Mouse (Mus musculus) midbrain, embryonic 13.5 days (tissue): ENCODE measurements around the gene Gm11992. TPM values are rescaled to one million over a fixed set of nuclear protein-coding genes. Genes with fewer than 3 reads are reported as not detected.

Experiments used
- ATAC-seq: fragments of 200-750 bp; cut with Nextera tagmentation; 2 replicates; pipeline ENCODE4 v1.8.0; 2017; ENCODE audit warnings: mild to moderate bottlenecking, moderate TSS enrichment, moderate library complexity
- H3K27ac ChIP-seq: fragments of 300-500 bp; sonication (generic); 2 replicates; pipeline ENCODE4 v1.5.1; 2015; ENCODE audit warnings: inconsistent platforms, mild to moderate bottlenecking, moderate library complexity
- H3K27me3 ChIP-seq: fragments of 300-500 bp; sonication (generic); 2 replicates; pipeline ENCODE4 v1.6.1; 2015; ENCODE audit warnings: mild to moderate bottlenecking, inconsistent platforms
- H3K36me3 ChIP-seq: fragments of 300-500 bp; sonication (generic); 2 replicates; pipeline ENCODE4 v1.6.1; 2015; ENCODE audit warnings: mild to moderate bottlenecking, inconsistent platforms
- H3K4me1 ChIP-seq: fragments of 300-500 bp; sonication (generic); replicated peaks from 2 replicates; pipeline ENCODE4 v1.6.1; 2015; ENCODE audit warnings: inconsistent platforms
- H3K4me2 ChIP-seq: fragments of 300-500 bp; sonication (generic); replicated peaks from 2 replicates; pipeline ENCODE4 v1.6.1; 2015; ENCODE audit warnings: moderate library complexity, mild to moderate bottlenecking, inconsistent platforms
- H3K4me3 ChIP-seq: fragments of 300-500 bp; sonication (generic); replicated peaks from 2 replicates; pipeline ENCODE4 v1.5.1; 2015; ENCODE audit warnings: mild to moderate bottlenecking, inconsistent platforms
- H3K9ac ChIP-seq: fragments of 300-500 bp; sonication (generic); replicated peaks from 2 replicates; pipeline ENCODE4 v1.6.1; 2015; ENCODE audit warnings: mild to moderate bottlenecking, inconsistent platforms
- H3K9me3 ChIP-seq: fragments of 300-500 bp; sonication (generic); 2 replicates; pipeline ENCODE4 v1.6.1; 2016; ENCODE audit warnings: mild to moderate bottlenecking, inconsistent platforms
- WGBS: fragments of 180-500 bp; shearing (Covaris S2); methylation state at CpG from one replicate; pipeline ENCODE4 v1.1.7; 2015; 5-methylcytosine and 5-hydroxymethylcytosine counted together
- polyA plus RNA-seq: library from polyadenylated mRNA; unstranded; fragments of >200 nt; fragmentation: Nextera tagmentation; extraction: Ambion mirVana; gene quantifications from 2 replicates; pipeline ENCODE4 v1.2.1, GENCODE M21; 2015

Gm11992 gene
- polyA plus RNA-seq, 1 experiment from 2014 or later, result 0.73 TPM

DNA sequence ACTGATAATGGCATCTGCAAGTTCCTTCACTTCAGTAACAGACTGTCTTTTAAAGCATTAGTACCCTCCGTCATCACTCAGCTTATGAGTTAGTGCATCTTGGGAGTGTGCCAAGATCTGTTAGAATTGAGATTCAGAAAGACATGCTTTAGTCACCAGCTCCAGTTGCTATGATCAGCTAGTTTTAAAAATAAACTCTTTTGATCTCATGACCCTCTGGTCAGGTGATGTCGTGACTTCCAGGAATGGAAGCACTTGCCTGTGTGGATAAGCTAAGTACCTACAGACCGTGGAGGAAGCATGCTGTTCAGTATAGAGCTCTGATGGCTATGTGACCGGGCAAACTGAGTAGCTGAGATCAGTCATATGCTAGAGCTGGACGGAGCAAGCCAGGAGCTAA, 1.4 kb upstream of the Gm11992 start:
- no peak overlapping the region for H3K9ac ChIP-seq
- 81% methylated on average over 5 of the region's 5 CpGs for WGBS
- peaks cover 25% of the 10 kb centered on the region for H3K27me3 ChIP-seq
- no peaks in the 10 kb centered on the region for H3K9me3 ChIP-seq
- H3K4me1 ChIP-seq, result peaks cover 6% of the 10 kb centered on the region; the same call in 1 of the 2 replicates
- H3K36me3 ChIP-seq, result no peaks in the 10 kb centered on the region
- H3K4me2 ChIP-seq, result no peak overlapping the region
- no peak overlapping the region for H3K4me3 ChIP-seq
- no peak for ATAC-seq
- no peak overlapping the region for H3K27ac ChIP-seq

DNA sequence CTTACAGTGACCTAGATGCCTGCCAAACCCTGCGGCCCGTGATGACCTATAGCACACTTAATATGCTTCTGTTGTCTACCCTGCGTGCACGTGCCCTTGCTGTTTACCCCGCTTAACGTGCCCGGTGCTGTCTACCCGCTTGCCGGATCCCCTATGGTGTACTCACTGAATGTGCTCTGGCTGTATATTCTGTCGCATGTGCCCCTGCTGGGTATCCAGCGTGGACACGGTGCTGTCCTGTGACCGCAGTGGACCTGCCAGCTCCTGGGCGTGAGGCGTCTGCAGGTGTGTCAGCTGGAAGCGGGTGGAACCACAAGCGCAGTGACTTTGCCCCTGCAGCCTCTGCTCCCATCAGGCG, 288 bp downstream of the Gm11992 start, which contains the start of gene Sun3:
Sun3 (minus strand) TSS at position 289 of the 358 bp plus-strand sequence.
- H3K4me3 ChIP-seq, result peak within 1 kb of the TSS; percentile 53
- peak; percentile 88 for ATAC-seq
- H3K9ac ChIP-seq, result peak within 1 kb of the TSS; percentile 42
- no peaks in the 10 kb centered on the region for H3K36me3 ChIP-seq
- 2% methylated on average over 18 of the region's 18 CpGs for WGBS
- peaks cover 25% of the 10 kb centered on the region for H3K27me3 ChIP-seq
- H3K9me3 ChIP-seq, result no peaks in the 10 kb centered on the region
- peaks cover 6% of the 10 kb centered on the region; the same call in 1 of the 2 replicates for H3K4me1 ChIP-seq
- H3K27ac ChIP-seq, result no peak within 1 kb of the TSS
- peak within 1 kb of the TSS; percentile 91 for H3K4me2 ChIP-seq

DNA sequence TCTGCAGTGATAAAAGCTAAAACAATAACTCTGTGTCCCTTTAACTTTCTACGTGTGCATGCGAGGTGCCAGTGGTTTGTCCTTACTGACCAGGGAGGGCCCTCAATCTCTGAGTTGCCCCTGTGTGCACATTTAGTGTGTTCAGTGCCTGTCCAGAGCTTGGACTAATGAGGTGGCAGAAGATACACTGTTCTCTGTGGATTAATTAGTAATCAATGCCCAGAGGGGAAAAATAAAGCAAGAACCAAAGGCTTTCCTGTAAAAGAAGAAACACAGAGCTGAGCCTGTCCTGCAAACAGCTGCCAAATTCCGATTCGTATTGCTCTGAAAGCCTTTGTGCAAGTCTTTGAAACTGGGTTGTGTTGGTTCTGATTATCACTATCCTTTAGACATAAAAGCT, 1.8 kb downstream of the Gm11992 start:
- no peak overlapping the region for H3K4me3 ChIP-seq
- no peak overlapping the region for H3K9ac ChIP-seq
- no peaks in the 10 kb centered on the region for H3K36me3 ChIP-seq
- no peak overlapping the region for H3K4me2 ChIP-seq
- 78% methylated on average over 4 of the region's 4 CpGs for WGBS
- ATAC-seq, result no peak
- peaks cover 6% of the 10 kb centered on the region; the same call in 1 of the 2 replicates for H3K4me1 ChIP-seq
- H3K27ac ChIP-seq, result no peak overlapping the region
- H3K27me3 ChIP-seq, result peaks cover 25% of the 10 kb centered on the region
- H3K9me3 ChIP-seq, result no peaks in the 10 kb centered on the region

DNA sequence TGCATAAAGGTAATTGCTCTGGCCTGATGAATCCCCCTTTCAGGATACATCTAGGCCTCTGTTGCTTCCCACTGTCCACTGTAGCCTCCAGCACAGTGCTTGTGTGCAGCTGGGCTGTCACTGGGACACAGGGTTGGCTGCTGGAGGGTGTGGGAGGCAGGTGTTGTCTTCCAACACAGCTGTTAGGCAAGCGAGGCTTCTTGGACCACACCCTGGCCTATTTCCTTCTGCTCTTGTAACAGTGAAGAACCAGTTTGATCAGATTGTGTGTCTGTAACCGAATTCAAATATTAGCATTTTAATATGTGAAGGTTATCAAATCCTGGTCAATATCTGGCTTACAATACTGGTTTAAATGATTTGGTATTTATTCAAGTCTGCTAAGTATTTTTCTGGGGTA, 3.5 kb downstream of the Gm11992 start:
- Histone ChIP-seq H3K4me1 (peaks cover 6% of the 10 kb centered on the region; the same call in 1 of the 2 replicates), H3K27ac (no peak overlapping the region), H3K4me2 (no peak overlapping the region), H3K9ac (no peak overlapping the region), H3K36me3 (no peaks in the 10 kb centered on the region), H3K27me3 (peaks cover 25% of the 10 kb centered on the region), H3K9me3 (no peaks in the 10 kb centered on the region), H3K4me3 (no peak overlapping the region)
- ATAC-seq, result no peak
- WGBS, result 84% methylated on average over 2 of the region's 2 CpGs

DNA sequence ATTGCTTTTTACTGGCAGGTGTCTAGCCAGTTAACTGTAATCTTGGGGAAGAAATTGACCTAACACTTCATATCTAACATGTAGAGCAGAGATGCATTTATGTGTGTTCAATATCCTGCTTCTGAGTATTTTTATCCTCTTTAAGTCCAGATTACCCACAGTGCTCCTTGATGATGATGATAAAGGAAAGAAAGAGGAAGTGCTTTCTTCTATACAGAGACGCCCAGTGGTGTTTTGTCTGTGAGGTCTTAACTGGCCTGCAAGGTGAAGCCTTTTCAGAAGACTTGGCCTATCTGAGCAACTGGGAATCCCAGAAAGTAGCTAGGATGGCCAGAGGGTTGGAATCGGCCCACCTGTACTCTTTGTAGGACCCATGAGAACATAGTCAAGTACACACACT, 8.5 kb downstream of the Gm11992 start:
- Histone ChIP-seq H3K36me3 (no peaks in the 10 kb centered on the region), H3K4me3 (no peak overlapping the region), H3K9me3 (no peaks in the 10 kb centered on the region), H3K4me1 (no peaks in the 10 kb centered on the region), H3K9ac (no peak overlapping the region), H3K27me3 (peaks cover under 1% of the 10 kb centered on the region; the same call in 1 of the 2 replicates), H3K27ac (no peak overlapping the region), H3K4me2 (no peak overlapping the region)
- ATAC-seq, result no peak
- WGBS, result 86% methylated on average over 2 of the region's 2 CpGs

DNA sequence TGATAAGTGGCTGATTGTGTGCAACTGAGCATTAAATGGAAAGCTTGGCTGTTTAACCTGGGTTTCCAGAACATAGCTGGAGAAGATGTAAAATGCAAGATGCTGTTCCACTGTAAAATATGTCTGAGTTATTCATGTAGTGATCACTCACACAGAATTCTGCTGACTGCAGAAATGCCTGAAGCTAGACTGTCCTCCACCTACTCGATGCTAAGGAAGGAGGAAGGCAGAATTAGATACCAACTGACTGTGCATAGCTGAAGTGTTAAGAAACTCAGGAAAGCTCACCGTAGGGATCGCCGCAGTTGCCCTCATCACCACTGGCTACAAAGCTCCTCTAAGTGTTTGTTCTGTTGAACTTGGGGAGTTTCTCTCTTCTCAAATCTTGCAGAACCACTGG, 9.3 kb downstream of the Gm11992 start:
- Histone ChIP-seq H3K4me2 (no peak overlapping the region), H3K36me3 (no peaks in the 10 kb centered on the region), H3K4me1 (no peaks in the 10 kb centered on the region), H3K27ac (no peak overlapping the region), H3K9ac (no peak overlapping the region), H3K4me3 (no peak overlapping the region), H3K9me3 (no peaks in the 10 kb centered on the region), H3K27me3 (no peaks in the 10 kb centered on the region)
- 94% methylated on average over 4 of the region's 4 CpGs for WGBS
- no peak for ATAC-seq

DNA sequence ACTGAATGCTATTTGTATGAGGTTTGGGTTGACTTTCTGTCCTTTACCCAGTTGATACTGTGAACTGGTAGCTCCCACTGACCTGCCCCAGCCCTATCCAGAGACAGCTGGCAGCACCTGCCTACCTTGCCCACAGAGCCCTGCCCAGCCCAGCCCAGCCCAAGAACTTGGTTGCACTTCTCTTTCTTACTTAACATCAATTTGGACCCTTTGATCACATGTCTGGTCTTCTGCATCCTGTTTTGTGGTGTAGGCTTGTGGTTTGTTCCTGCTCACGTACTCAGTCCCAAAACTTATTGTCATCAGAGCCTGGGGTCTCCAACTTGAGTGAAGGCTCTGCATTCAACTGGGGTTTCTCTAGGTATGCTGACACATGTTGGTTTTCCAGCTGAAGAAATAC, 11.6 kb downstream of the Gm11992 start:
- no peak overlapping the region for H3K4me3 ChIP-seq
- no peaks in the 10 kb centered on the region for H3K9me3 ChIP-seq
- no peak for ATAC-seq
- H3K9ac ChIP-seq, result no peak overlapping the region
- no peak overlapping the region for H3K27ac ChIP-seq
- H3K4me1 ChIP-seq, result no peaks in the 10 kb centered on the region
- no peaks in the 10 kb centered on the region for H3K36me3 ChIP-seq
- no peak overlapping the region for H3K4me2 ChIP-seq
- 82% methylated on average over 1 of the region's 1 CpGs for WGBS
- no peaks in the 10 kb centered on the region for H3K27me3 ChIP-seq

DNA sequence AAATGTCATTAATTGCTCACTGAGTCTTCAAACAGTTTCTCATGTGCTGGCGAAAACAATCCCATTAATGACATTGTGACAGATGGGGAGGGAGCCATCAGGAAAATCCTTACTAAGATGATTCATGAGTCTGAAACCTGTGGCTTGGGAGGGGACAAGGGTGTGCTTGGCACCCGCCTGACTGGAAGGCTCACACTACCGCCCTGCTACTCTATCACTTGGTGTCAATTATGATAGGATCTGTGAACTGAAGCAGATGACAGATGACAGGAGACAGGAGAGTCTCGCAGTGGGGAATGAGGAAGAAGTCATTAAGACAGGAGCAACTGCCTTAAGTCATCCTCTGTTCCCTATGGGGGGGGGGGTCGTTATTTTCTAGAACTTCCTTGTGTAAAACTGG, 12.1 kb downstream of the Gm11992 start:
- Histone ChIP-seq H3K9me3 (no peaks in the 10 kb centered on the region), H3K9ac (no peak overlapping the region), H3K4me1 (no peaks in the 10 kb centered on the region), H3K27me3 (no peaks in the 10 kb centered on the region), H3K4me3 (no peak overlapping the region), H3K4me2 (no peak overlapping the region), H3K27ac (no peak overlapping the region), H3K36me3 (no peaks in the 10 kb centered on the region)
- 76% methylated on average over 5 of the region's 5 CpGs for WGBS
- ATAC-seq, result no peak

DNA sequence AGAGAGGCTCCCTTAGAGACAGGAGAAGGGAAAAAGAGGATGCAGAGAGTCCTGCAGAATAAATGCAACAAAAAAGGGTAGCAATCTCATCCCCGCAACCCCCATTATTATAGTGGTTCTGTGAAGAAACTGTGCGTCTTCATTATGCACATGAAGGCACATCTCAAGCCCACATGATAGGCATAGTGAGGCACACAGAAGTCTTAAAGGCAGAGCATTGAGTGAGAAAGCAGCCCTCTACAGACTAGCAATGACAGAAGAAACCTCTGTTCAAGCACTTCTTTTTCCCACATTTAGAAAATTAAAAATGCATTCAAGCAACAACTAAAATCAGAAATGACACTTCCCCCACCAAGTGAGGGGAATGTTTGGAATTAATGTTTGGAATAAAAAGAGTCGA, 28.1 kb downstream of the Gm11992 start:
- 90% methylated on average over 3 of the region's 3 CpGs for WGBS
- Histone ChIP-seq H3K27ac (no peak overlapping the region), H3K27me3 (no peaks in the 10 kb centered on the region), H3K4me3 (no peak overlapping the region), H3K36me3 (no peaks in the 10 kb centered on the region), H3K9me3 (no peaks in the 10 kb centered on the region), H3K4me2 (no peak overlapping the region), H3K4me1 (no peaks in the 10 kb centered on the region), H3K9ac (no peak overlapping the region)
- ATAC-seq, result no peak

DNA sequence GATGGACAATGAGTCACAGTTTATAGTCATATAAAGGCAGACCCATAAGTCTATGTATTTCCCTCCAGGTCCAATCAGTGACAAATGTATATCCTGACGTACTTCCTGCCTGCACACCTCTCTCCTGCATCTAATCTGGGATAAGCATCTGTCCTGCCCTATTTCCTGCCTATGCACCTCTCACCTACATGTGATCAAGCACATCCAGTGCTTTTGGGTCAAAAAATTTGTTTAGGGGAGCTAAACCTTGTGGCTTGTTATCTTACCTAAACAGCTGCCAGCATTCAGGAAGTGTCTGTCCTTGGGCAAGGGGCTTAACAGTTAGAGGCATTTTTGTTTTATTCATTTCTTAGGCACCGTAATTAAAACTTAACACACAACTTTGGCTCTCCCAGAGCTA, 64.8 kb downstream of the Gm11992 start:
- no peak overlapping the region for H3K27ac ChIP-seq
- no peaks in the 10 kb centered on the region for H3K9me3 ChIP-seq
- H3K36me3 ChIP-seq, result no peaks in the 10 kb centered on the region
- no peak overlapping the region for H3K4me2 ChIP-seq
- ATAC-seq, result no peak
- no peak overlapping the region for H3K4me3 ChIP-seq
- no peak overlapping the region for H3K9ac ChIP-seq
- WGBS, result 86% methylated on average over 2 of the region's 2 CpGs
- peaks cover 16% of the 10 kb centered on the region for H3K4me1 ChIP-seq
- H3K27me3 ChIP-seq, result peaks cover 34% of the 10 kb centered on the region

DNA sequence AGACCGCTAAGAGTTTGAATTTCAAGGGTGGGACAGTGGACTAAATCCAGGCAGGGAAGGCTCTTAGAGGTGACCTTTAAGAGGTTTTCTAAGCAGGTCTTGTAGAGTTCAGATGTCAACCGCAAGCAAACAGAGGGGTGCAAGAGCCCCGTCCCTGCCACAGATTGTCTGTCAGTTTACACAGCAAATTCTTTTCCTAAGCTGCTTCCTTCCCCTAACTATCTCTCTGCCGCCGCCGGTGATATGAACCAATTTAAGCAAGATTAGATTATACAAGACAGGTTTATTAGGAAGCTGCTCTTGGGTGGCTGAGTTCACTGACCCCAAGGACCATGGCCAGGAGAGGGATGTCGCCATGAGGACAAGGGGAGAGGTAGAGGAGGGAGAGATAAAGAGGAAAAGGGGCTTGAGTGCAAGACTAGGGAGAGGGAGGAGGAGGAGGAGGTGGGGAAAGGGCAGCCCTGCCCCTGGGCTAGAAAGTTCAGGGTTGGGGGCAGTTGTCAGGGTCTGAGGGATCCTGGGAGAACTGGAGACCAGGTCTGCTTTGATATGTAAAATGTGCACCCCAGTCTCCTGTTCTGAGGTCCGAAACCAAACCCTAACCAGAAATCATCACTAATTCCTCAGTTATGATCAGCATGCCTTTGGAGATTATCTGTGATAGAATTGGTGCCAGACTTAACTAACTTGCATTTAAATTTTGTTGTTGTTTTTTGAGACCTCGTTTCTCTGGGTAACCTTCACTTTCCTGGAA, 67.2 kb downstream of the Gm11992 start:
- WGBS, result 12% methylated on average over 9 of the region's 9 CpGs
- Histone ChIP-seq H3K9me3 (no peaks in the 10 kb centered on the region), H3K4me1 (peaks cover 32% of the 10 kb centered on the region), H3K27ac (no peak overlapping the region), H3K36me3 (no peaks in the 10 kb centered on the region), H3K4me2 (no peak overlapping the region), H3K4me3 (no peak overlapping the region), H3K27me3 (peaks cover 47% of the 10 kb centered on the region), H3K9ac (no peak overlapping the region)
- no peak for ATAC-seq

DNA sequence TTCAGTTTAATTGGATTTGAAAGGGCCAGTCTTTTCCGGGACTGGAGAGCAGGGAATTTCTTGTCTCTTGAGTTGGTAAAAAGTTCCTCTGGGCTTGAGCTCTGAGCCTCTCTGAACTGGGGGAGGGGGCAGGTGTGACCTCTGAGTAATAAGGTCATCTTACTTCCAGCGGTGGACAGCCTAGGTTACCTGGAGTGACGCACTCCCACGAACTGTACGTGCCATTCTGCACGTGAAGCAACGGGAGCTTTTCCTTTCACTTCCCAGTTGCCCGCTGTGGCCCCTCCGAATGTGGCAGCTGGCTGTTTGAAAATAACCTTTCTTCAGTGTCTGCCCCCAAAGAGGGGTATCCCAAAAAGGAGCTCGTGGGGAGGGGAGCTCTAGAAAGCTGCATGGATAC, 67.7 kb downstream of the Gm11992 start:
- Histone ChIP-seq H3K4me1 (peaks cover 32% of the 10 kb centered on the region), H3K36me3 (no peaks in the 10 kb centered on the region), H3K4me2 (peak overlapping the region; percentile 25; the same call in 1 of the 2 replicates), H3K9me3 (no peaks in the 10 kb centered on the region), H3K4me3 (no peak overlapping the region), H3K27me3 (peaks cover 51% of the 10 kb centered on the region), H3K9ac (no peak overlapping the region), H3K27ac (no peak overlapping the region)
- under 1% methylated on average over 10 of the region's 10 CpGs for WGBS
- no peak for ATAC-seq

DNA sequence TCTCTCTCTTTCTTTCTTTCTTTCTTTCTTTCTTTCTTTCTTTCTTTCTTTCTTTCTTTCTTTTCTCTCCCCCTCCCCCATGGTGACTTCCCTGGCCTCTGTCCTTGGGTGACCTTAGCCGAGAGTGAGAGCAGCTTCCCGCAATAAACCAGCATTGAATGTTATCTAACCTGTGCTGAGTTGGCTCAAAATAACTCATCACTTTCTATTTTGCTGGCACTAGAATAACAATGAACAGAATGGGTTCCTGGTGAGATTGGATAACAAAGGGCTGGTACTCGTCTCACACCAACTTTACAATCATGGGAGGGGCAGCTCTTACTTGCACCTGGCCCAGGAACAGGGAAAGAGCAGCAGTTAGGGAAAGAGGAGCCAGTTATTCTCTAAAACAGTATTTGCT, 68.5 kb downstream of the Gm11992 start:
- no peak overlapping the region for H3K27ac ChIP-seq
- H3K4me1 ChIP-seq, result peaks cover 32% of the 10 kb centered on the region
- H3K4me2 ChIP-seq, result 0 out of 2 replicates have a peak overlapping the region, but pooled peaks have one; percentile 99
- H3K36me3 ChIP-seq, result no peaks in the 10 kb centered on the region
- no peak overlapping the region for H3K4me3 ChIP-seq
- 4% methylated on average over 3 of the region's 3 CpGs for WGBS
- no peak for ATAC-seq
- no peaks in the 10 kb centered on the region for H3K9me3 ChIP-seq
- peaks cover 51% of the 10 kb centered on the region for H3K27me3 ChIP-seq
- no peak overlapping the region for H3K9ac ChIP-seq
